Mouse (Mus musculus) megakaryocyte, embryonic 14.5 days (primary cell): ENCODE measurements around the gene Spink2.

Experiments used
- FLI1 ChIP-seq: IDR thresholded peaks from 2 replicates; pipeline ENCODE4 v1.6.1; 2012; ENCODE audit warnings: low read length, inconsistent platforms, mixed read lengths
- GATA1 ChIP-seq: IDR thresholded peaks from 3 replicates; pipeline ENCODE4 v1.6.1; 2012; ENCODE audit warnings: mixed read lengths, low read length, inconsistent platforms, borderline replicate concordance

- no peak for TF ChIP-seq GATA1
- TF ChIP-seq FLI1 = no peak
Measured at GRCm38 (mm10) chr5:77183338-77183737, 27.9 kb downstream of the Spink2 start.
